Mouse (Mus musculus) hematopoietic multipotent progenitor cell, adult 10-12 weeks (in vitro differentiated cells): ENCODE results near the gene Akr1cl. TPM values are rescaled to one million over a fixed set of nuclear protein-coding genes. Genes with fewer than 3 reads are reported as not detected.

Experiments
- polyA plus RNA-seq: library from polyadenylated mRNA; stranded (reverse); fragments of >175 nt; gene quantifications from 2 replicates; pipeline ENCODE4 v1.2.3, GENCODE M21; 2012; ENCODE audit warnings: low replicate concordance

The Akr1cl gene
- polyA plus RNA-seq = not detected in 2 replicates

GRCm38 (mm10) chr1:65032641-65033040, at the start of gene Akr1cl:
Akr1cl (minus strand) TSS chr1:65032759.

GRCm38 (mm10) chr1:65082188-65082587, 49.6 kb upstream of the Akr1cl start, which contains the start of gene Crygb:
Crygb (minus strand) TSS chr1:65082288.

GRCm38 (mm10) chr1:65073589-65073988, 41.0 kb upstream of the Akr1cl start, which contains the start of gene Crygc:
Crygc (minus strand) TSS chr1:65073689.

GRCm38 (mm10) chr1:65063352-65063751, 30.8 kb upstream of the Akr1cl start, which contains the start of gene Crygd:
Crygd (minus strand) TSS chr1:65063452.

GRCm38 (mm10) chr1:65050952-65051351, 18.4 kb upstream of the Akr1cl start, which contains the start of gene Cryge:
Cryge (minus strand) TSS chr1:65051149.

Other genes with a start within 250 kb of the Akr1cl start
- gene Plekhm3, start 75.9 kb downstream of the Akr1cl start, polyA plus RNA-seq = 8.9 and 9.9 TPM in 2 replicates
- gene Cryge, start 18.4 kb upstream of the Akr1cl start, polyA plus RNA-seq = not detected in 2 replicates
- not detected in 2 replicates for gene Crygd, start 30.7 kb upstream of the Akr1cl start, polyA plus RNA-seq
- gene Crygc, start 40.9 kb upstream of the Akr1cl start, polyA plus RNA-seq = not detected in 2 replicates
- not detected in 2 replicates for gene Crygb, start 49.5 kb upstream of the Akr1cl start, polyA plus RNA-seq
- not detected in 2 replicates for gene Cryga, start 70.6 kb upstream of the Akr1cl start, polyA plus RNA-seq
- not detected in 2 replicates for gene Gm28845, start 86.8 kb upstream of the Akr1cl start, polyA plus RNA-seq
- gene D630023F18Rik, start 90.5 kb upstream of the Akr1cl start, polyA plus RNA-seq = not detected in 2 replicates
- gene Idh1, start 153.7 kb upstream of the Akr1cl start, polyA plus RNA-seq = 0.74 and 1.7 TPM in 2 replicates
- 21.7 and 39.1 TPM in 2 replicates for gene Pikfyve, start 153.9 kb upstream of the Akr1cl start, polyA plus RNA-seq
- gene Pth2r, start 249.3 kb upstream of the Akr1cl start, polyA plus RNA-seq = not detected in 2 replicates